Mouse (Mus musculus) central nervous system, embryonic 14 days (tissue): ENCODE measurements around the gene Gm20721. TPM values are rescaled to one million over a fixed set of nuclear protein-coding genes. Genes with fewer than 3 reads are reported as not detected.

ENCODE experiments used
- polyA plus RNA-seq: library from polyadenylated mRNA; depleted of rRNA; stranded (reverse); fragments of >200 nt; gene quantifications from 2 replicates; pipeline ENCODE4 v1.2.3, GENCODE M21; 2012; rRNA removed

The Gm20721 gene
- polyA plus RNA-seq: 1.2 and 2.6 TPM in 2 replicates

GRCm38 (mm10) chr2:174346612-174346998 is at the start of gene Gm20721:
Gene Gm20721 (minus strand): TSS chr2:174346712.

DNA sequence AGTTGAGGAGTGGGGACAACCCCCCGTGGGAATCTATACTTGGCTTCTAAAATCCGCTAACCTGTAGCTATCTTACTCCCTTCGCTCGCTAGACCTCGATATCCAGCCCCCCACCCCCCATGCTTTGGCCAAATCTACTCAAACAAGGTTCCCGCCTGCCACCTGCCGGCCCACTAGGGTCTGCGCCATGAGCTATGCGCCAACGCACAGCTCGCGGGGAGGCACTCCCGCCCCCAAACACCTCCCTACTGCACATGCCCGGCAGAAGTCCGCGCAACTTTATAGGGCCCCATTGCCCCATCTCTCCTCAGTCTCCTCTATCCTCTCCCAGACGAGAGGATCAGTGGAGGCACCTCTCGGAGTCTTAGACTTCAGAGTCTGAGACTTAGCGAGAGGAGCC is 62.5 kb downstream of the Gm20721 start, which contains the start of gene Gnas:
Gene Gnas (plus strand): TSS at position 310 of the 400 bp plus-strand sequence.

Other genes starting within 250 kb of the Gm20721 start
- gene Npepl1, start 236.4 kb downstream of the Gm20721 start, polyA plus RNA-seq: 41.7 and 52.3 TPM in 2 replicates
- 1,719 and 2,092 TPM in 2 replicates for gene Gnas, start 62.4 kb downstream of the Gm20721 start, polyA plus RNA-seq
- 108 and 114 TPM in 2 replicates for gene Nelfcd, start 69.1 kb upstream of the Gm20721 start, polyA plus RNA-seq
- 75.2 and 91.8 TPM in 2 replicates for gene Ctsz, start 92.3 kb upstream of the Gm20721 start, polyA plus RNA-seq
- 0.81 and 0.83 TPM in 2 replicates for gene Tubb1, start 104.0 kb upstream of the Gm20721 start, polyA plus RNA-seq
- 418 and 501 TPM in 2 replicates for gene Atp5e, start 117.4 kb upstream of the Gm20721 start, polyA plus RNA-seq
- 84.4 and 92.0 TPM in 2 replicates for gene Prelid3b, start 126.4 kb upstream of the Gm20721 start, polyA plus RNA-seq